Mouse (Mus musculus) hindbrain, embryonic 12.5 days (tissue): Measurements from ENCODE around the gene Fcrlb. TPM values are rescaled to one million over a fixed set of nuclear protein-coding genes. Genes with fewer than 3 reads are reported as not detected.

Experiments used
- ATAC-seq: fragments of 200-750 bp; cut with Nextera tagmentation; 2 replicates; pipeline ENCODE4 v1.8.0; 2017; ENCODE audit warnings: moderate TSS enrichment; ENCODE audit not compliant: low FRiP score
- H3K27ac ChIP-seq: fragments of 300-500 bp; sonication (generic); 2 replicates; pipeline ENCODE4 v1.5.1; 2016; ENCODE audit warnings: mild to moderate bottlenecking
- H3K27me3 ChIP-seq: fragments of 300-500 bp; sonication (generic); 2 replicates; pipeline ENCODE4 v1.6.1; 2016; ENCODE audit warnings: mild to moderate bottlenecking
- H3K36me3 ChIP-seq: fragments of 300-500 bp; sonication (generic); 2 replicates; pipeline ENCODE4 v1.6.1; 2016; ENCODE audit warnings: mild to moderate bottlenecking
- H3K4me1 ChIP-seq: fragments of 300-500 bp; sonication (generic); 2 replicates; pipeline ENCODE4 v1.6.1; 2016
- H3K4me2 ChIP-seq: fragments of 300-500 bp; sonication (generic); replicated peaks from 2 replicates; pipeline ENCODE4 v1.6.1; 2016; ENCODE audit warnings: mild to moderate bottlenecking
- H3K4me3 ChIP-seq: fragments of 300-500 bp; sonication (generic); 2 replicates; pipeline ENCODE4 v1.5.1; 2016; ENCODE audit warnings: mild to moderate bottlenecking
- H3K9ac ChIP-seq: fragments of 300-500 bp; sonication (generic); 2 replicates; pipeline ENCODE4 v1.6.1; 2016; ENCODE audit warnings: mild to moderate bottlenecking, moderate library complexity
- H3K9me3 ChIP-seq: fragments of 300-500 bp; sonication (generic); replicated peaks from 2 replicates; pipeline ENCODE4 v1.6.1; 2016; ENCODE audit warnings: mild to moderate bottlenecking
- WGBS: fragments of 180-500 bp; shearing (Covaris S2); methylation state at CpG from one replicate; pipeline ENCODE4 v1.1.7; 2016; 5-methylcytosine and 5-hydroxymethylcytosine counted together
- polyA plus RNA-seq: library from polyadenylated mRNA; unstranded; fragments of >200 nt; fragmentation: Nextera tagmentation; extraction: Ambion mirVana; gene quantifications from 2 replicates; pipeline ENCODE4 v1.2.1, GENCODE M21; 2016

Gene Fcrlb
- polyA plus RNA-seq, 1 experiment from 2014 or later, result not detected

- Histone ChIP-seq H3K4me2 (peak overlapping the region; percentile 73), H3K9me3 (no peaks in the 10 kb centered on the region), H3K4me3 (peak overlapping the region; percentile 83), H3K36me3 (peaks cover 11% of the 10 kb centered on the region), H3K27me3 (no peaks in the 10 kb centered on the region), H3K4me1 (peaks cover 9% of the 10 kb centered on the region), H3K27ac (no peak overlapping the region), H3K9ac (peak overlapping the region; percentile 87)
- ATAC-seq, result 0 out of 2 replicates have a peak, but pooled peaks have one; percentile 31
- WGBS, result 28% methylated on average over 8 of the region's 8 CpGs
Measured at GRCm38 (mm10) chr1:170884390-170884789, 28.4 kb downstream of the Fcrlb start.

GRCm38 (mm10) chr1:170882915-170883485 lies 29.7 kb downstream of the Fcrlb start:
- Histone ChIP-seq H3K36me3 (peaks cover 16% of the 10 kb centered on the region), H3K4me1 (peaks cover 9% of the 10 kb centered on the region), H3K4me2 (no peak overlapping the region), H3K9me3 (no peaks in the 10 kb centered on the region), H3K4me3 (no peak overlapping the region), H3K27ac (no peak overlapping the region), H3K27me3 (no peaks in the 10 kb centered on the region), H3K9ac (no peak overlapping the region)
- ATAC-seq, result no peak
- 88% methylated on average over 5 of the region's 5 CpGs for WGBS

GRCm38 (mm10) chr1:170876906-170877305 lies 35.8 kb downstream of the Fcrlb start:
- Histone ChIP-seq H3K36me3 (peaks cover 38% of the 10 kb centered on the region), H3K9me3 (no peaks in the 10 kb centered on the region), H3K4me3 (no peak overlapping the region), H3K9ac (no peak overlapping the region), H3K27me3 (no peaks in the 10 kb centered on the region), H3K4me2 (no peak overlapping the region), H3K4me1 (no peaks in the 10 kb centered on the region), H3K27ac (no peak overlapping the region)
- 95% methylated on average over 5 of the region's 5 CpGs for WGBS
- no peak for ATAC-seq

GRCm38 (mm10) chr1:170875676-170876075 lies 37.1 kb downstream of the Fcrlb start:
- Histone ChIP-seq H3K4me1 (no peaks in the 10 kb centered on the region), H3K4me2 (no peak overlapping the region), H3K4me3 (no peak overlapping the region), H3K9me3 (no peaks in the 10 kb centered on the region), H3K27ac (no peak overlapping the region), H3K9ac (no peak overlapping the region), H3K27me3 (no peaks in the 10 kb centered on the region), H3K36me3 (peaks cover 40% of the 10 kb centered on the region)
- 89% methylated on average over 3 of the region's 3 CpGs for WGBS
- ATAC-seq, result no peak

DNA sequence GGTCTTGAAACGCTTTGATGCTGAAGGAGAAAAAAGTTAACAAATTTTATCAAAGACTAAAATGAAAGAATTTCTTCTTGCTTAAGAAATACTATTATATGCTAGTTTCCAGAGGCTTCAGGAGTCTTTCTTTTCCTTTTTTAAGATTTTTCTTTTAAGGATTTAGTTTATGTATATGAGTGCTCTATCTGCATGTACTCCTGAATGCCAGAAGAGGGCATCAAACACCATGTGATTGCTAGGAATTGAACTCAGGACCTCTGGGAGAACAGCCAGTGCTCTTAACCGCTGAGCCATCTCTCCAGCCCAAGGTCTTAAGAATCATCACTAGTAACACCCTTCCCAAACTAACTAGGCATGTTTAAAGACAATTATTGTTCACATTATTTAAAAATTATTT lies 40.8 kb downstream of the Fcrlb start:
- WGBS, result 96% methylated on average over 2 of the region's 2 CpGs
- Histone ChIP-seq H3K36me3 (peaks cover 24% of the 10 kb centered on the region), H3K4me3 (no peak overlapping the region), H3K4me1 (peaks cover 2% of the 10 kb centered on the region), H3K4me2 (no peak overlapping the region), H3K9me3 (no peaks in the 10 kb centered on the region), H3K27me3 (no peaks in the 10 kb centered on the region), H3K9ac (no peak overlapping the region), H3K27ac (no peak overlapping the region)
- ATAC-seq, result no peak

- 93% methylated on average over 6 of the region's 6 CpGs for WGBS
- H3K9ac ChIP-seq, result no peak overlapping the region
- no peak overlapping the region for H3K27ac ChIP-seq
- no peak for ATAC-seq
- no peak overlapping the region for H3K4me3 ChIP-seq
- H3K36me3 ChIP-seq, result peaks cover 19% of the 10 kb centered on the region
- H3K9me3 ChIP-seq, result no peaks in the 10 kb centered on the region
- H3K4me2 ChIP-seq, result no peak overlapping the region
- peaks cover 6% of the 10 kb centered on the region for H3K4me1 ChIP-seq
- no peaks in the 10 kb centered on the region for H3K27me3 ChIP-seq
Measured at GRCm38 (mm10) chr1:170871402-170871801, 41.3 kb downstream of the Fcrlb start.

- H3K27ac ChIP-seq, result no peak overlapping the region
- no peaks in the 10 kb centered on the region for H3K27me3 ChIP-seq
- H3K4me2 ChIP-seq, result peak overlapping the region; percentile 90
- peak overlapping the region; percentile 56 for H3K9ac ChIP-seq
- H3K9me3 ChIP-seq, result no peaks in the 10 kb centered on the region
- peak overlapping the region; percentile 85 for H3K4me3 ChIP-seq
- peaks cover 9% of the 10 kb centered on the region; the same call in 1 of the 2 replicates for H3K36me3 ChIP-seq
- peaks cover 6% of the 10 kb centered on the region for H3K4me1 ChIP-seq
- WGBS, result 17% methylated on average over 14 of the region's 14 CpGs
- ATAC-seq, result no peak
Measured at GRCm38 (mm10) chr1:170868905-170869283, 43.8 kb downstream of the Fcrlb start.

- peaks cover 6% of the 10 kb centered on the region for H3K4me1 ChIP-seq
- no peaks in the 10 kb centered on the region for H3K27me3 ChIP-seq
- WGBS, result under 1% methylated on average over 33 of the region's 33 CpGs
- H3K9me3 ChIP-seq, result no peaks in the 10 kb centered on the region
- ATAC-seq, result peak; percentile 86
- H3K4me3 ChIP-seq, result peak overlapping the region; percentile 85
- H3K9ac ChIP-seq, result peak overlapping the region; percentile 81
- H3K4me2 ChIP-seq, result peak overlapping the region; percentile 90
- H3K27ac ChIP-seq, result no peak overlapping the region
- peaks cover 9% of the 10 kb centered on the region; the same call in 1 of the 2 replicates for H3K36me3 ChIP-seq
Measured at GRCm38 (mm10) chr1:170868107-170868904, 44.4 kb downstream of the Fcrlb start.

DNA sequence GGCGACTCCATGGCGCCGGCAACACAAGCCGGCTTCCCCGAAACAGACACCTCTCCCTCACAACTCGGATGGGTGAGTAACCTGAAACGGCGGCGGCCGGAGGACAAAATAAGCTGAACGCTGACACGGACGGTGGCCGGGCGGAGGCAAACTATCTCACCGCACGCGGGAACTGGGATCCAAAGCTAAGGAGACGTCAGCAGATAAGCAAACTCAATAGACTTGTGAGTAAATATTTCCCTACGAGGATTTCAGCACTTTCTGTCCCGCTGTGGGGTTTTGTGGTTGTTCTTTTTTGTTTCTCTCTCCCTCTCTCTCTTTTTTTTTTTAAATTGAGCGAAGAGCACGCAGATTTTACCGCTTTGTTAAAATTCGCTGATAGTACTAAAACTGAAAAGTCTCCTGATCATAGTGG lies 45.0 kb downstream of the Fcrlb start, which contains the start of gene Atf6:
Gene Atf6, minus strand, starts transcription at position 81 of the 415 bp plus-strand sequence.
- H3K4me1 ChIP-seq, result peaks cover 6% of the 10 kb centered on the region
- H3K36me3 ChIP-seq, result peaks cover 9% of the 10 kb centered on the region; the same call in 1 of the 2 replicates
- H3K9ac ChIP-seq, result peak within 1 kb of the TSS; percentile 81
- H3K4me2 ChIP-seq, result peak within 1 kb of the TSS; percentile 90
- peak within 1 kb of the TSS; percentile 85 for H3K4me3 ChIP-seq
- H3K27ac ChIP-seq, result peak within 1 kb of the TSS; percentile 76
- 1% methylated on average over 25 of the region's 25 CpGs for WGBS
- no peaks in the 10 kb centered on the region for H3K27me3 ChIP-seq
- ATAC-seq, result peak; percentile 70
- H3K9me3 ChIP-seq, result no peaks in the 10 kb centered on the region

- peak overlapping the region; percentile 76 for H3K27ac ChIP-seq
- peak overlapping the region; percentile 90 for H3K4me2 ChIP-seq
- WGBS, result 4% methylated on average over 30 of the region's 30 CpGs
- H3K4me1 ChIP-seq, result peaks cover 6% of the 10 kb centered on the region
- no peaks in the 10 kb centered on the region for H3K9me3 ChIP-seq
- peak overlapping the region; percentile 85 for H3K4me3 ChIP-seq
- H3K27me3 ChIP-seq, result no peaks in the 10 kb centered on the region
- H3K36me3 ChIP-seq, result peaks cover 7% of the 10 kb centered on the region; the same call in 1 of the 2 replicates
- peak overlapping the region; percentile 81 for H3K9ac ChIP-seq
- peak; percentile 70 for ATAC-seq
Measured at GRCm38 (mm10) chr1:170866992-170867690, 45.6 kb downstream of the Fcrlb start.

DNA sequence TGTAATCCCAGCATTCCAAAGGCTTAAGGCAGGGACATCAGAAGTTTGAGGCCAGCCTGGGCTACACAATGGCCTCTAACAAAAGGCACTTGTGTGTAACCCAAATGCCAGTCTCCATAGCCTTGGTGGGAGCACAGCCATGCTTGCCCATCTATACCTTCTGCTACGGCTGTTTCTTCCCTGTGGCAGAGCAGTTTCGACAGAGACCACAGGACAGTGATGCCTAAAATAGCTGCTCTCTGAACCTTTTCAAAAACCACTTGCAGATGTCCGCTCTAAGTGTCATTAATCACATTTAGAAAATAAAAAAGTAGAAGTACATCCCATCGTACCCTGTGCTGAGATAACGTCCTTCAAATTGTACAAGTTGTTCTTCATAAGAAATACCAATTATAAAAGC lies 47.3 kb downstream of the Fcrlb start:
- 89% methylated on average over 5 of the region's 5 CpGs for WGBS
- Histone ChIP-seq H3K9me3 (no peaks in the 10 kb centered on the region), H3K36me3 (no peaks in the 10 kb centered on the region), H3K4me3 (no peak overlapping the region), H3K27me3 (no peaks in the 10 kb centered on the region), H3K4me1 (peaks cover 6% of the 10 kb centered on the region), H3K27ac (no peak overlapping the region), H3K9ac (no peak overlapping the region), H3K4me2 (no peak overlapping the region)
- no peak for ATAC-seq

- H3K27me3 ChIP-seq, result no peaks in the 10 kb centered on the region
- no peak overlapping the region for H3K4me3 ChIP-seq
- no peak overlapping the region for H3K27ac ChIP-seq
- no peak overlapping the region for H3K9ac ChIP-seq
- H3K36me3 ChIP-seq, result no peaks in the 10 kb centered on the region
- no peak overlapping the region for H3K4me2 ChIP-seq
- WGBS, result 90% methylated on average over 3 of the region's 3 CpGs
- peaks cover 6% of the 10 kb centered on the region for H3K4me1 ChIP-seq
- H3K9me3 ChIP-seq, result no peaks in the 10 kb centered on the region
- ATAC-seq, result no peak
Measured at GRCm38 (mm10) chr1:170864754-170865153, 48.0 kb downstream of the Fcrlb start.
